Mouse (Mus musculus) frontal cortex, postnatal 10 days (tissue): ENCODE measurements around the gene Socs2.

ENCODE experiments used
- DNase-seq, 2 experiments: peaks; one replicate each; pipeline ENCODE4 v3.0.0; 2022; ENCODE audit warnings: low spot score in 2 of 2, mixed read lengths in 1 of 2

Socs2 gene

DNA sequence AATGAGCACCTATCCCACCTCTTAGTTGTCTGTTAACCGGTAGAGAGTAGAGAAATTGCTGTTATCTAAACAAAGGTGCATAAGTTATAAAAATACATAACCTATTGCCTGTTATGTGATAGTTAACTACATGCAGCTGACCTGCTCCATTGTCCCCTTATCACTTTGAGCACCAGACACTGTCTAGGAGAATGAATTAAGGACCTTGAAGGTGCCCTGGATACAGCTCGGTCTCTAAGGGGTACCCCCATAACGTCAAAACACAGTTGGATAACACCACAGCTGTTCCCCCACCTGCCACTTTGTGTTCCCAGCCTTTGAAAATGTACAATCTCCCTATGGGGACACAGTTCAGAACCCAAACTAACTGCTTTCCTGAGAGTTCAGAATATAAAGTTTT lies 68.5 kb downstream of the Socs2 start:
- DNase-seq, result no peak

DNA sequence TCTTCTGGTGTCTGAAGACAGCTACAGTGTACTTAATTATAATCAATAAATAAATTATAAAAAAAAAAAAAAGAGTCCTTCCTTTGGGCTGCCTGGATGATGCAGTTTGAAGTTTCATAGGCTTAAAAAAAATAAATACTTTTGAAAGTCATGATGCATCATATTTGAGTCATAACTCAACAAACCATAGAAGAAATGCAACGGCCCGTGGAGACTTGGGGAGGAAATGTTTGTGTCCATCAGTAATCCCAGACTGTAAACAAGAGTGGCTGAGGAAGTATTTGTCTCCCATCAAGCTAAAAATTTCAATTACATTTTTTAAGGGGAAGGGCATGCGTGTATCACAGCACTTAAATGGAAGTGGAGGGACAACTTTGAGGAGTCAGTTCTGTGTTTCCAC lies 69.2 kb downstream of the Socs2 start:
- no peak for DNase-seq

DNA sequence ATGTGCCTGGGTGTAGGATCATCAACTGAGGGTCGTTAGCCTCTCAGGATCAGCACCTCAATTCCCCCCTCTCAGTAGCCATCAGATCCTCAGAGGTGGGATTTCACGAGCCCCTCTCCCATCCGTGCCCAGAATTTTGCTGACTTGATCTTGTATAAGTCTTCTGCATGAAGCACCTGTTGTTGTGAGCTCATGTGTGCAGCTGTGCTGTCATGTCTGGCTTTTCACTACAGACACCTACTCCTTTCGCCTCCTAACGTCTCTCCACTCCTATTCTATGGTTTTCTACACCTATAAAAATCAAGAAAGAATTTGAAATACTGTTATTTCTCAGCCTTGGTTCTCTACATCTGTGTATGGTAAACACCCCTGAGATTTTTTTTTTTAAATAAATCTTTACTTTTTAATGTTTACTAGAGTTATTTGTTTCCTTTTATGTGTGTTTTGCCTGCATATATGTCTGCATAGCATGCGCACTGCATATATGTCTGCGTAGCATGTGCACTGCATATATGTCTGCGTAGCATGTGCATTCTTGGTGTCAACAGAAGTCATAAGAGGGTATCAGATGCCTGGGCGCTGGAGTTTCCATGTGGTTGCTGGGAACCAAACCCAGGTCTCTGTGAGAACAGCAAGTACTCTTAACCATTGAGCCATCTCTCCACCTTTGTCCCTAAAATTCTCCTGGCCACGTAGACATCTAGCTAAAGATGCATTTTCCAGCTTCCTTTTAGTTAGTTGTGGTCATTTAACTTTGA lies 74.0 kb downstream of the Socs2 start:
- DNase-seq, result no peak

DNA sequence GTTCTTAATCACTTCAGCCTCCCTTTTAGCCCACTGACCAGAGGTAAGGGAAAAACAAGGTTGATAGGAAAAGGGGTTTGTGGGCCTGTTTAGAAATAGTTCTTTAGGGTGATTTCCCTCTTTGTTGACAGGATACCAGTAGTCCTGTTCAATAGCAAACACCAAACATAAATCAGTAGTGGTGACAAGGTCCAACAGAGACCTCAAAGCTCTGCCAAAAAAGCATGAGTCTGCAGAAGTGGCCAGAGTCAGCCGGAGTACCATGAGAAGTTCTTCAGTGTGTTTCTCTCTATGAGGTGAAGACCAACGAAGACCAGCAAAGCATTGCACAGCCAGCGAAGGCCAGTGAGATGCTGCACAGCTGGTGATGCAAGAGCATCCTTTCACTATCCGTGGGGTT lies 76.3 kb downstream of the Socs2 start:
- no peak for DNase-seq

DNA sequence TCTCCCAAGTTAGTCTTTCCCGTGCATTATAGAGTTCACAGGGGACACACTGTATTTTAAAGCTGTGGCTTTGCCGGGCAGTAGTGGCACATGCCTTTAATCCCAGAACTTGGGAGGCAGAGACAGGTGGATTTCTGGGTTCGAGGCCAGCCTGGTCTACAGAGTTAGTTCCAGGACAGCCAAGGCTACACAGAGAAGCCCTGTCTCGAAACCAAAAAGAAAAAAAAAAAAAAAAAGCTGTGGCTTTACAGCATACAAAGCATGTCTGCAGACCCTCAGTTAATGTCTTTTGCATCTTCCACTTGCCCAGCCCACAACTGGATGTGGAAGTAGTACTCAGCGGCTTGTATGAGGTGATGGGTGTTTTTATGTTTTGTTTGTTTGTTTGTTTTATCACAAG lies 79.4 kb downstream of the Socs2 start:
- no peak for DNase-seq

DNA sequence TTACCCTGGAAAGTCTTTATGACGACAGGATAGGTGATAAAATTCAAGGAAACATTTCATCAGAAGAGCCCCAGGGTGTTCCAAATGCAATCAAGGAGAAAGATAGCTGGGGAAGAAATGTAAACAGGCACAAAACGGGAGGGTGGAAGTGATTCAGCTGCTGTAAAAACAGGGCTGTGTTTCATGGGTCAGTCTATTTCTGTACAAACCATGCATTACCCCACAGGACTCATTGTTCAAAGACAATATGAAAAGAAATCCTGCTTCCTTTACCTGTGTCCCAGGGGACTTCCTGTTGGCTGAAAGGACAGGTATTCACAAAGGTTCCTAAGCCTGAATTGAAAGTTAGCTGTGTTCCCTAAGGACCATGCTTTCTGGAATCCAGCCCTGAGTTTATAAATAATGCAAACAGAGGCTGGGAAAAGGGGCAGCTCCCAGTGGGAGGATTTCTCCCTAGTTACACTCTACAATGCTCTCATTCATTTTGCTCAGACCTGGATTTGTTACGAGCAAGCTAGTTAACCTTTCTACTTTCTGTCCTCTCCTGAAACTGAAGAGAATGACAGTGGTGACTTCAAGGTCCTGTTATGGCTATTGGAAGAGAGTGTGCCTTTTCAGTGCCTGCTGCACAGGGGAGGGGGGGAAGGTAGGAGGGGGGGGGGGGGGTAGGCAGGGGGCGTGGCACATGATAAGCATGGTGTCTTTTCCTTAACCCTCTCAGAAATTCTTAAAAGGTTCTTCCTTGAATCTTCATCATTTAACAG lies 80.0 kb downstream of the Socs2 start:
- no peak for DNase-seq
